Mouse (Mus musculus) gastrocnemius, postnatal 14 days (tissue): ENCODE data around the gene Epha6. TPM values are rescaled to one million over a fixed set of nuclear protein-coding genes. Genes with fewer than 3 reads are reported as not detected.

ENCODE experiments used
- DNase-seq: peaks from one replicate; pipeline ENCODE4 v3.0.0; 2021; ENCODE audit warnings: mixed read lengths
- intact Hi-C: fragments of 180-260 bp; cut with DNase I; formaldehyde crosslinking; loops from one replicate; pipeline ENCODE4 v1.15.1; 2025; ENCODE audit warnings: low total_unique reads
- long read RNA-seq, 2 experiments: library from polyadenylated mRNA; stranded (forward); transcript quantifications; one replicate each; pipeline ENCODE4 v2.0.0; 2021
- total RNA-seq, 2 experiments: library from RNA; stranded (reverse); gene quantifications; 2 replicates each; pipeline ENCODE4 v1.2.3; 2021

Epha6 gene
- under 1 TPM; 0.04 to 0.12 TPM for total RNA-seq
- long read RNA-seq, experiment 1, result 0 reads
- long read RNA-seq, experiment 2, partial matches to known transcripts, result 0 of 1 reads
- long read RNA-seq, experiment 2, other reads (novel, unspliced or antisense), result 1 of 1 reads

DNA sequence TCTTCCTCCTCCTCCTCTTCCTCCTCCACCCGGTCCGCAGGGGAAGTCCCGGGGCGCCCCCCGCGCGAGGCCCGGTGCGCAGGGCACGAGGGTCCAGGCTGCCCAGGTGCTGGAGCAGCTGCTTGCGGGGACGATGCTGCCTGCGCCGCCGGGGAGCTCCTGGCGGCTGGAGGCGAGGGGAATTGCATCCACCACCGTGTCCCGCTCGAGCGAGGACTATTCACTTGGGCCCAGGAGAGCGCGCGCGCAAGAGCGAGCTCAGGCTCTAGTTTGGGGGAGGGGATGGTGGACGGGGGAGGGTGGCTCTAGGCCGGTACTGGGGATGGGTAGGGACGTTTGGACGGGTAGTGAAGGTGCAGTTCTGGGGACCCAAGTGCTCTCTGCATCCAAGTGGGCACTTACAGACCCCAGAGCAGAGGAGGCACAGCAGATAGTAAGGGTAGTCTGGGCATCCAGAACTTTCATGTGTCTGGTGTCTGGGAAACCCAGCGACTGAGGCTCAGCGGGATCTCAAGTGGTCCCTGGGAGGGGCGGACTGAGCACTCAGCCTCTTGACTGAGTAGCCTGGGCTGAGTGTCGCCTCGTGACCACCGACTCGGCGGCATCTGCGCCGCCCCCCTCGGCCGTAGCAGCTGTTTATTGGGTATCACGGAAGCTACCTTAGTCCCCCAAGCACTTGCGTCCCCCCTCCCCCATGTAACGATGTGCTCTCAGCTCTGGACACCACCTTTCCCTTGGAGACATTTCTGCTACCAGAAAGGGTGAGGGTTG lies at the start of gene Epha6:
Gene Epha6 (minus strand): TSS at position 471 of the 771 bp plus-strand sequence.
- peak; percentile 2 for DNase-seq
- intact Hi-C loops, result no loop called here

DNA sequence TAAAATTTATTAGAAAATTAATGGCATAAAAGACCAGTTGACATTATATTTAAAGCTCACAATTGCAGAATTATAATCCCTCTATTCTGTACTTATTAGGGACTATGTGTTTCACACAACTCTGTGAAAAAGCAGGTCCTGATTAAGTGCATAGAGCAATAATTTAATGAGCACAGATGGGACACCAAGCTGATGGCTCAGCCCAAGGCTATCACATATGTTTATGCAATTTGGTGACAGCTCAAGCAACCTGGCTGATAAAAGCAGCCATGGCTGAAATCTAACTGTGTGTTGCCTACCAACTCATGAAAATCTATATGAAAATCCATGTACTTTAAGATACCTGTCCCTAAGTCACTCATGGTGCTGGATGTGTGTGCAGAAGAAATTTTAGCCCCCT lies 46.4 kb upstream of the Epha6 start:
- DNase-seq, result no peak
- intact Hi-C loops, result no loop called here

GRCm38 (mm10) chr16:60628091-60628490 lies 22.8 kb upstream of the Epha6 start:
- DNase-seq, result no peak
- intact Hi-C loops, result no loop called here

- peak; percentile 11 for DNase-seq
- intact Hi-C loops, result no loop called here
Measured at GRCm38 (mm10) chr16:60605832-60606583, 677 bp upstream of the Epha6 start.

- no peak for DNase-seq
- intact Hi-C loops, result no loop called here
Measured at GRCm38 (mm10) chr16:60604613-60605012, 718 bp downstream of the Epha6 start.

DNA sequence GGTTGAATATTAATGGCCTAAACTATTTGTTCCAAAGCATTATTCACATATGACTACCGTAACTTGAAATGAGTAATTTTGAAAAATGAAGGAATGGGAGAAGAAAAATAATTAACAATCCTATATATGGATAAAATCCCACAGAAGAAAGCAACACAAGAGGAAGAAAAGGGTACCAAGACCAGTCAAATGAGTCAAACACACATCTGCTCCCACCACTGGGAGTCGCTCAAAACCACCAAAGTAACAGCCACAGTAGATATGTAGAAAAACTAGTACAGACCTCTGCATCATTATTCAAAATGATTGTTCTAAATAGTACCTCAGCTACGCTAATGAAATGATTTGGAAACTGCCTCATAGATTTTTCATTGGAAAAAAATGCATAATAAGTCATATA lies 20.0 kb downstream of the Epha6 start:
- intact Hi-C loops, result no loop called here
- no peak for DNase-seq

- no peak for DNase-seq
- intact Hi-C loops, result no loop called here
Measured at GRCm38 (mm10) chr16:60584695-60585094, 20.6 kb downstream of the Epha6 start.

DNA sequence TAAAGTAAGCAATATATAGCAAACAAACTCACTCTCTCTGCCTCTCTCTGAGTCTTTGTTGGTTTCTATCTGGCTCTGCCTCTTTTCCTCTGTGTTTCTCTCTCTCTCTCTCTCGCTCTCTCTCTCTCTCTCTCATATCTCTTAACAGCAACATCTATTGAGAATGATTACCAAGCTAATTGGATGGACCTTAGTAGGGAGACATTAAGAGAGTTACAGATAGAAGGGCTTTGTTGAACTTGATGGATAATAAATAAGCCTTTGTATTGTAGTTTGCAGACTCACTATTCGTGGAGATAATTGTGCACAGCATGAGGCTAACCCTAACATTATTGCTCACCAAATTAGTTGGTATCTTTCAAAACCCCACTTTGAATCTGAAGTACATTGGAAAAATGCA lies 34.8 kb downstream of the Epha6 start:
- intact Hi-C loops, result no loop called here
- DNase-seq, result no peak

GRCm38 (mm10) chr16:60544385-60544784 lies 60.9 kb downstream of the Epha6 start:
- intact Hi-C loops, result no loop called here
- no peak for DNase-seq

DNA sequence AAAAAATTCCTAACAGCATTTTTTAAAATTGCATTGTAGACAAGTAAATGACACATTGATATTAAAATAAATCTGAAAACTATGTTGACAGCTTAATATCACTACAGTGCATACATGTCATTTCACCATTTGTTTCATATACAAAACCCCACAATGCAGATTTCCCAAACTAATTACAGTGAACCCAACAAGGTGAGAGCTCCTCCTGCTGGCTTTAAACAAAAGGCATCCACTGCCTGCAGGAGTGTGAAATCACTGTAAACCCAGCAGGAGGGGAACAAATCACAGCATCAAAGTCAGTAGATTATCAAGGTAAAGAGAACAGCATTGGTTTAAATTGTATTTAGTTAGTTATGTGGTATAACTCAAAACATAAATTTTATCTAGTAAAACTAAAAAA lies 67.1 kb downstream of the Epha6 start:
- DNase-seq, result no peak
- intact Hi-C loops, result no loop called here

DNA sequence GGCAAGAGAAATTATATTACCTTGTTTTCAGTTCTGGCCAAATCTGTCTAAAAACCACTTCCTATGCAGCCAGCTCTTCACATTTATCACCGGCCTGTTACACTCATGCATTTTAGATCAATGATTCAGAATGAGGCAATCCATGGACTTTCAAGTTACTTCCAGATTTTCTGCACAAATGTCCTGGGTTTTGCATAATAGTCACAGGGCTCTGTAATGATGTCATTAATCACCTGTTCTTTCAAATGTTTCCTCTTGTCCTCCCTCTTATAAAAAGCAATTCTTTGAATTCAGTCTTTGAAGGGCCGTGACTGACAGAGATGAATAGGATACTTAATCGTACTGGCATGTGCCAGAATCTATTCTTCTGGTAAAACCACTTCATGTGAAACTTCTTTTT lies 95.6 kb downstream of the Epha6 start:
- intact Hi-C loops, result no loop called here
- DNase-seq, result no peak

DNA sequence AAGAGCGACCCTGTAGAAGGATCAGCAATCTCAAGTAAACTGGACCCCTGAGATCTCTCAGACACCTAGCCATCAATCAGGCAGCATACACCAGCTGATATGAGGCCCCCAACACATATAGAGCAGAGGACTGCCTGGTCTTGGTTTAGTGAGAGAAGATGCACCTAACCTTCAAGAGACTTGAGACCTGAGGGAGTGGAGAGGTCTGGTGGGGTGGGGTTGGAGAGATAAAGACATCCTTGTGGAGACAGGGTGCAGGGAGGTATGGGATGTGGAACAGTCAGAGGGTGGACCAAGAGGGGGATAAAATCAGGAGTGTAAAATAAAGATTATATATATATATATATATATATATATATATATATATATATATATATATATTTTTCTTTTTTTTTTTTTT lies 105.8 kb downstream of the Epha6 start:
- intact Hi-C loops, result no loop called here
- no peak for DNase-seq

- DNase-seq, result no peak
- intact Hi-C loops, result no loop called here
Measured at GRCm38 (mm10) chr16:60475776-60476175, 129.6 kb downstream of the Epha6 start.

GRCm38 (mm10) chr16:60468200-60468785 lies 137.0 kb downstream of the Epha6 start:
- intact Hi-C loops, result no loop called here
- no peak for DNase-seq

DNA sequence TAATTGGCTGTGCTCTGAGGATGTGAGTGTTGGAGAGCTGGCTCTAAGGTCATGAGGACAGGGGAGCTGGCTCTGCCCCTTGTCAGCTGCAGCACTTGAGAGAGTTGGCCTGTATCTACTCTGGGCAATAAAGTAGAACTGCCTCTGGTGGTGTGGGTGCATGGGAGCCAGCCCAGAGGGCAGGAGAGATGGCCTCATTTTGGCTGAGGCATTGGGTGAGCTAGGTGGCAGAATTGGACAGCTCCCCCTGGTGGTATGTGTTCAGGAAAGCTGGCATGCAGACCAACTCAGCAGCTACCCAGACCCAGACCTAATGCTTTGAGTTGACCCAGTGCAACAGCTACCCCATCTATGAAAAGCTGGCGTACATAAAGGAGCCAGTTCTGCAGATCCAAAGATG lies 170.0 kb downstream of the Epha6 start:
- DNase-seq, result peak; percentile 3

GRCm38 (mm10) chr16:60434241-60434640 lies 171.1 kb downstream of the Epha6 start:
- DNase-seq, result no peak
- intact Hi-C loops, result no loop called here

More for the DNA sequence above, 170.0 kb downstream of the Epha6 start:
- intact Hi-C loops, result no loop called here

- DNase-seq, result no peak
- intact Hi-C loops, result no loop called here
Measured at GRCm38 (mm10) chr16:60395306-60395705, 210.0 kb downstream of the Epha6 start.

DNA sequence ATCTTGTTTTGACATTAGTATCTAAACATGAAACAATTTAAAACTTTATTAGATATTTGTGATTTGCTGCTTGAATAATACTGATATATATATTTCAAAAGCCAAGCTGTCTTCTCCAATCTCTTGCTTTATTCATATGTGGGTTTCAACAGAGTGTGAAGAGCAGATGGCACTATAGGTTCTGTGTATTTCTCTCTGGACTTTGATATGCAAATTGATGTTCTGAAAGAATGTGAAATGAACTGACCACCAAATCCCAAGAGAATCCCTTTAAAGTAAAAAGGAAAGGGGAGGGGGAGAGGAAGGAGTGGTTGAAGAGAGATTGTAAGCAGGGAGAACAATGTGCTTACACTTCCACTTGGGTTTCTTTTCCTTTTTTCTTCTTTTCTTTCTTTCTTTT lies 212.4 kb downstream of the Epha6 start:
- DNase-seq, result no peak
- intact Hi-C loops, result no loop called here

DNA sequence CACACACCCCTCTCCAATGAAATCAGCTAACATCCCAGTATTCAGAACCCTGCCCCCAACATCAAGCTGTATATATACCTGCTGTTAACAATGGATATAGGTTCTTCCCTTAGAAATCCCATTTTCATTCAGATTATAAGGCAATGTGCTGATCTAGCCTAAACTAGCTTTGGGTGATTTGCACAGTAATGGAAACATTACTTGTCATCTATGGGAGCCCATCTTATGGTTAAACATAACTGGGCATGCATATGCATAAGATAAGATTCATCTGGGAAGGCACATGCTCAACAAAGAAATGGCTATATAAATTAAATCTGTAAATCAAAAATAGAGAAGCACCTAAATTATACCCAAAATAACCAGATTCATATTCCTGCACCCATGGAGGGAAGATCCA lies 230.2 kb downstream of the Epha6 start:
- intact Hi-C loops, result no loop called here
- DNase-seq, result no peak

DNA sequence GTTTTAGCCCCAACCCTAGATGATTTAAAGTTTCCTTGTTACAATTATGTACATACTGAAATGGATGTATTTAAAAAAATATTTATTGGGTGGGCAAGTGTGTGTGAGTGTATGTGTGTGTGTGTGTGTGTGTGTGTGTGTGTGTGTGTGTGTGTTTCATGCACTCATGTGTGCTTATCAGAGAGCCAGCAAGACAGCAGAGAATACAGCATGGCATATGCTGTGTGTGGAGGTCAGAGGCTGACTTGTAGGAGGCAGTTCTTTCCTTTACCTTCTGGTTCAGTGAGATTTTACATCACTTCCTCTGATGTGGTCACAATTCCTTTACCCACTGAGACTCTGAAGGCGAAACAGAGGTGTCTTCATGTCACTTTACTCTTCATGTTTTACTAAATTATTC lies 321.4 kb downstream of the Epha6 start:
- intact Hi-C loops, result no loop called here
- DNase-seq, result no peak
